Mouse (Mus musculus): ENCODE data around the gene Gbe1.

Gbe1 gene

DNA sequence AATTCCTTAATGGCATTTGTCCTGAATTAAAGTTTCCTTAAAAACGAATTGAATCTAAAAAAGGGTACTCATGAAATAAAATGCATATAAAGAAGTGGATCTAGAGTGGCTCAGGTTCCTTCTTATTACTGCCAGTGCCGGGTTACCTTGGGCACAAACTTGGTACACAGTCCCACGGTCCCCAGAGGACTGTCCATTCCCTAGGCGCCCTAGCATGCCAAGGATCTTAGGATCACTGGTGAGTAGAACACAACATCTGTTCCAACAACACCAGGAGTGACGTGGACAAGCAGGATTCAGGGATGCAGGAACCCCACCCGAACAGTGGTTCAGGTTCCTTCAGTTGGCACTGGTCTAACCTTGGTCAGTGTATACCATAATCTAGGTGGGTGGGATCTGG, 44.6 kb downstream of the Gbe1 start:
- no peak for DNase-seq (ENCODE audit: low spot score)

DNA sequence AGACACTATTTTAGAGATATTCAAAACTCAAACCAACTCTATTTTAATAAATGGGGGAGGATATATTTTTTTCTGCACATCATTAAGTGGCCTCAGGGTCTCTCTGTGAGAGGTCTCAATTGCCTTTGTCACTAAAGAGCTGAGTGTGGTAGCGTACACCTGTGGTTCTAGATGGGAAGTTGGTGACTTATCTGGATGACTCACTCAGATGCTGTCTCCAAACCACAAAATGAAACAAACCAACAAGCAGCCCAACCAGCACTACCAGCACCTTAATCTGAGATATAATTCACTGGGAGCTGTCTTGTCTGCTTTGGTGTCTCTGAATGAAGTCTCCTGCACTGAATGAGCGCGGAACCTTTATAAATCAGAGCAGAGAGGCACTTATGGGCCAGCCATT, 51.5 kb downstream of the Gbe1 start:
- DNase-seq (ENCODE audit: low spot score): no peak

DNA sequence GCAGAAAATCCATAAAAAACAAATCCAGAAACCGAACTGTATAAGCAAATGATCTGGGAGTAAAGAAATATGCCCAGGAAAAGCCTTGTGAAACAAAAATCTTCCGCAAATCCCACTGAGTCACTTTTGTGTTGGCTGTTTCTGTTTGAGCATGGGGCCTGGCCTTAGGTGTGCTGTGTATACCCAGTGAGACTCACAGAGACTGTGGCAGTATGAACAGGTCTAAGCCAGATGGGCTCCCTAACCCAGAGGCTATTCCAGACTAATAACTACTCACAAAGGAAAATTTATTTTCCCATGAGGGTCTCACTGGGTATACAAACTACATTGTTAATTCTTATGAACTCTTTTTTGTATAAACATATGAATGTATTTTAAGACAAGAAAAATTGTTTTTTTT, 67.3 kb downstream of the Gbe1 start:
- no peak for DNase-seq (ENCODE audit: low spot score)

DNA sequence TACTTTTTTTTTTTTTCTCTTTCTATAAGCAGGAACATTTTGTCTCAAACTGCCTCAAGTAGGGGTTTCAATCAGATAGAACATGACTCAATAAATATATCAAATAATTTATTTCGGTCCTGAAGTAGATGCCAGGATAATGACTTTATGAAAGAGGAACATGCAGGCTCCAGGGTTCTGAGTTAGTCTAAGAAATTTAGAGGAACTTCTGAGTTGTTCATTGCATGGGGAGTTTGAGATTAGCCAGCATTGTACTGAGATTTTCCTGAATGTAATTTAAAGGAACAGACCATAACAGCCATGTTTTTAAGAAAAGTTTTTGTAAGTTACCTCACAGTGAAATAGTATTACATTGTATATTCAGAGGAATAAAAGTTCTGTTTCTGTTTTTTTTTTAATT, 71.7 kb downstream of the Gbe1 start:
- DNase-seq (ENCODE audit: low spot score): no peak

DNA sequence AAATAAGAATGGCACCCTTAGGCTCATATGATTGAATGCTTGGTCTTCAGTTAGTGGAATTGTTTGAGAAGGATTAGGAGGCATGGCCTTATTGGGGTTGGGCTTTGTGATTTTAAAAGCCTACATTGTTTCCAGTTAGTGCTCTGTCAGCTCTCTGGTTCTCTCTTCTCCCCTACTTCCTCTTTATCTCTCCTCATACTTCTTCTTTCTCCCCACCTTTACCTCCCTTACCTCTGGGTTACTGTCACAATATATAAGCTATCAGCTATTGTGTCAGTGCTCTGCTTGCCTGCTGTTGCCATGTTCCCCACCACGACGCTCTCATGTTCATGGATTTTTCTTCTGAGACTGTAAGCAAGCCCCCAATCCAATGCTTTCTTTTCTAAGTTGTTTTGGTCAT, 73.6 kb downstream of the Gbe1 start:
- DNase-seq (ENCODE audit: low spot score): no peak

DNA sequence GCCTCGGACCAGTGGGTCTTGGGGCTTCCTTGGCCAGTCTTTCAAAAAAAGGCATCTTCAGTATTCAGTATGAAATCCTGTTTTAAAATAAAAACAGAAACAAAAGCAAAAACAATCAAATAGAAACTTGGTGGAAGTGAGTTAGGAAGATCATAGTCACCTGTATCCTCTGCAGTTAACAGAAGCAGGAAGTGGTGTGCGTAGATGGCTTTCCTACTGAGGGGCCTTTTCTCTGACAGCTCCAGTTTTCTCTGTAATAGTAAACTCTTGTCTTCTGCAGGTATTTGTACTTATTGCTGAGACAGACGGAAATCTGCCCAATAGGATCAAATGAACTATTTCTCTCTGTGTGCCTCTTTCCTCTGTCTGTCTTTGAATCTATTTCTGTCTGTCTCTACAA, 81.5 kb downstream of the Gbe1 start:
- no peak for DNase-seq (ENCODE audit: low spot score)

DNA sequence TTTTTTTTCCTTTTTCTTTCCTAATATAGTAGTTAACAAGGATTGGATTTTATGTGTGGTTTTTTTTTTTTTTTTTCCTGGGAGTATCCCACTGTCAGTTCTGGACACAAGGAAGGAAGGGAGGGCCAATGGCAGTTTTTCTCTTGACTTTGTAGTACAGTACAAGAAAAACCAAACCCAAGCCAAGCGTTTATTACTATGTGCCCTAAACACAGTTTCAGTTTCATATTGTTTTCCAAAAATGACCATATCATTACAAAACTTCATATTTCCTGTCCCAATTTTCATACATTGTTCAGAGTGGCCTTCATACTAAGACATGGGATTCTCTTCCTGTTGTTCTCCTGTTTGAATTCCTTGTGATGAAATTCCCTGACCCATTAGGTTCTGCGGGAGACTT, 94.0 kb downstream of the Gbe1 start:
- no peak for DNase-seq (ENCODE audit: low spot score)

DNA sequence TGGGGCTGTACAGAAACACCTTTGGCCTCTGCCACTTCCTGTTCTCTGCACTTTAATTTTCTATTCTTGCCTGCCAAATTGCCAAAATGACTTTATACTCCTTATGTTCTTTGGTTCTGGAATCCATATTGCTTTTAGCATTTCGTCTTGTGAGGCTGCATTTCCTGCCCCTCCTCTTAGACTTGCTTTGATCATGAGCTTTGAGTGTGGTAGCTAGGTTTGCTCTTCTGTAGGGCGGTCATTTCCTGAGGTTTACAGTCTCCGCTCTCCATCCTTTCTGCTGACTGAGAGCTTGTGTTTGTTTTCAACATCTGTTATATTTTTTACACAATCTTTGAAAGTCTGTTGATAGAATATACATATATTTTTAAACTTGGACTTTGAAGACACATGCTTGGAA, 107.3 kb downstream of the Gbe1 start:
- DNase-seq (ENCODE audit: low spot score): no peak

DNA sequence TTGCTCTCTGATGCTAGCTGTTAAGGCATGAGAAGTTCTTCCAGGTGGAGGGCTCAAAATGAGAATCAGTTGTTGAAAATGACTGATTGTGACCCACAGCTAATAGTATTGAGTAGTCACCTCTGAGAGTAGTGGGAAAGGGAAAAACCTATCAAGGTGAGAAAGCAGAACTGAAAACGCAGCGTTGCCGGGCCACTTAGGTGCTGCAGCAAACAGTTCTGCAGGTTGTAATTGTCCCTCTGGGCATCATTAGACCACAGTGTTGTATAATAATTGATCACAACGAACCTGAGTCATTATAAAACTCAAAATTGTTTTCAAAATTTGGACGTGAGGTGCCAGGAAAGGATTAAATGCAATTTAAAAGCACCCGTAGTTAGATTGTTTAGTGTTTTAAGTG, 135.8 kb downstream of the Gbe1 start:
- no peak for DNase-seq (ENCODE audit: low spot score)

DNA sequence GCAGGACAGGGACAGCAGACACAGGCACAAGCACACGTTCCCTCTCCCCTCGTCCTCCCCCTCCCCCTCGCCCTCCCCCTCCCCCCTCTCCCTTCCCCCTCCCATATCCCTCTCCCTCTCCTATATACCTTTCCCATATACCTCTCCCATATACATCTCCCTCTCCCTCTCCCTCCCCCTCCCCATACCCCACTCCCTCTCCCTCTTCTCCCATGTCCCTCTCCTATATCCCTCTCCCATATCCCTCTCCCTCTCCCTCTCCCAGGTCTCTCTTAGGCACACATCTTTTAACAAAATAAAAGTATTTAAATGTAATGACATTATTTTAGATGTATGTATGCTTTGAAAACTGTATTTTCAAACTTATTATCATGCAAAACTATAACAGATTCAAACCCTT, 161.8 kb downstream of the Gbe1 start:
- DNase-seq (ENCODE audit: low spot score): no peak

DNA sequence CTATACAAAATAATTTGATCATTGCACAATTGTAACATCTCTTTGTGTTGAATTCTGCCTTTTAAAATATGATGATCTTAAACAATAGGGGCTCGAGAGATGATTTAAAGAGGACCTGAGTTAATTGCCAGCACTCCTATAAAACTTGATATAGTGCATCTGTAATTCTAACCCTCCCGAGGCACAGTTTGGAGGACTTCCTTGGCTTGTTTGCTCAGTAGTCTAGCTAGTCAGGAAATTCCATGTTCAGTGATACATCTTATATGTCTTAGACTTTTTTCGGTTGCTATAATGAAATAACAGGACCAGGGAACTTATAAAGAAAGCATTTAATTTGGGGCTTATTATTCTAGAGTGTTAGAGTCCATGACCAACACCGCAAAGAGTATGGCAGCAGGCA, 162.4 kb downstream of the Gbe1 start:
- DNase-seq (ENCODE audit: low spot score): no peak

DNA sequence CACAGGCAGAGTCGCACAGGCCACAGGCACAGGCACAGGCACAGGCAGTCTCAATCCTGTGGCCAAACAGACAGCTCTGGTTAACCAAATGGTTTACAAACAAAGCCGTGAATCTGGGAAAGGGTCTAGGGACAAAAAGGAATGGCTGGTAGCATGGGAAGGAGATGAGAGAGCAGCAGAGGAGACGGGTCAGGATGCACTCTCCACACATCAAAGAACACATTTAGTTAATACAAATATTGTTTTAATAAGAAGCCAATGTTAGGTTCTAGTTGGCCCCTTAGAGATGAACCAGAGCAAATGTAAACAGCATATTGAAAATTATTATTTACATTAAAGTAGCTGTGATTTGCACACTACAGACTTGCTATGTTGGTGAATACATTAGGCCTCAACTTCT, 166.7 kb downstream of the Gbe1 start:
- DNase-seq (ENCODE audit: low spot score): no peak

DNA sequence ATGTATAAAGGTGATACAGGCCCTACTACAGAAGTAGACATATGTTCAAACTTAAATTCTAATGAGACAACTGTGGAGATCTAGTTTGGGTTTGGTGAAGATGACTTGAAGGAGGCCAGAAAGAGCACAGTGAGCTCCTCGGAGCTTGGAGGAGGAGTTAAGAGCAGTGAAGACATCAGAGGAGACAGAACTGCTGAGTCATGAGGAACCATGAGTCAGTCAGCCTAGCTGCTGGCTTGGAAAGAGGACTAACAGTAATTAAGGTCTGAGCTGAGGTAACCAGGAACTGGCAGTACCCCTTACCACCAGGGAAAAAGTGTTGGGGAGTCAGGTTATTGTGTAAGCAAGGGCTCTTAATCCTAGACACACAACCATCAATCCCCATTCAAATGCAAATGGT, 192.7 kb downstream of the Gbe1 start:
- DNase-seq (ENCODE audit: low spot score): no peak

DNA sequence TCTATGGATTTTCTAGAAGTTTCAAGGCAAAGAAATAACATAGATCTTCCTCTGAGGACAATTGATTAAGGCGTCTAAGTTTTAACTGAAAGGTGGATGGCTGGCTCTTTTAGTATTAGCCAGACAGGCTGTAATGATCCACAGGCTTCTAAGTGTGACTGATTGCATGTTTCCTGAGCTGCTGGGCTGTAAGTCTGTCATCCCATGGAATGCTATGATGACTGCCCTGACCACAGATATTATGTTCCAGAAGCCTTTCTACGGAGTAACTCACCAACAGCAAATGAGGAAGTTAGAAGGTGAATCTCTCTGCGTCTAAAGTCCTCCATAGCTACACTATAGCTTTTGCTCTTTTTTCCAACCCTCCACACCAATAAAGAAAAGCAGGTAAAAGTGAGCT, 197.2 kb downstream of the Gbe1 start:
- DNase-seq (ENCODE audit: low spot score): no peak

DNA sequence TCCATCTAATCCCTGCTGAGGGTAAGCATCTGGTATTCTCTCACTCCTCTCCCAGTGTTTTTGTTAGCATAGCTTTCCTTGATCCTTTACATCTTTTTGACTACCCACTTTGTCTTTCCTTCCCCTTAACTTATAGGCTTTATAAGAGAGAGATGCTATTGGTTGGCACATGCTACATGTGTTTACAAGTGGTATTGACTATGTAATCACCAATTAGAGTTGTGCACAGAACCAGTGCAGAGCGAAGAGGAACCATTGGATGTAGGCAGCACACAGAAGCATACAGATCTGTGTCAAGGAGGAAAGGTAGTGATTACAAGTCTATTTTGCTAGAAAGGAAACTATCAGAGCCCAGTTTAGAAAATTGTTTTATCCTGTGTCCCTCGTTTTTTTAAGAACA, 209.1 kb downstream of the Gbe1 start:
- no peak for DNase-seq (ENCODE audit: low spot score)

DNA sequence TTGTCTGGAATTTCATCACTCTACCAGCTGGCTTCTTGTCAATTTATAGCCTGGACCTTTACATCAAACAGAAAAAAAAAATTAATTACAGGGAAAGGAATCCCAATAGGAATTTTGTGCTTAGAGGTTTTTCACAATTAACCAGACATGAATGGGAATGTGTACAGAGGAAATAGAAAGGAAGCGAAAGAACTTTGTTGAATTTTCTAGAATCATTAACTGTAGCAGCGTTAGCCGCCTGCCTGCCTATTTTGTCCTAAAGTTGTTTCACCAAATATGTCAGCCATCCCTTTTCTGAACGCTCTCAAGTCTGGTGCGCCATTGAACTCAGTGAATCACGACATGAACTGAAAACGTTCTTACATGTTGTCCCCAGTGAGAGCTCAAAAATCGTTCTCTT, 209.8 kb downstream of the Gbe1 start:
- no peak for DNase-seq (ENCODE audit: low spot score)

DNA sequence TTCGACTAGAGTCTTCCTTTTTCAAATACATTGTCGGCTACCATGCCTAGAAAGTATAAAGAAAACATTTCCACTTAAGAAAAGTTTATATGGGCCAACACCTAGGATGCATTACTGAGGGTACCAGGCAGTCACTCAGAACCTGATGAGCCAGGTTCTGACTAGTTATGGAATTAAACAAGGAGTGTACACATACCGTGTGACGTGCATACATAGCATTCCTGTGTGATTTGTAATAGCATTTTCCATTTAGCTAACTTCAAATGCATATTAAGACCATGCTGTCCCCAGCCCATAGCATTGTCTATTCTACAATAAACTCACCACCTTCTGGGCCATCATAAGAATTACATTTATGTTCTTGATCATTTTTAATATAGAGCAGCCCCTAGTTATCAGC, 210.5 kb downstream of the Gbe1 start:
- DNase-seq (ENCODE audit: low spot score): no peak

DNA sequence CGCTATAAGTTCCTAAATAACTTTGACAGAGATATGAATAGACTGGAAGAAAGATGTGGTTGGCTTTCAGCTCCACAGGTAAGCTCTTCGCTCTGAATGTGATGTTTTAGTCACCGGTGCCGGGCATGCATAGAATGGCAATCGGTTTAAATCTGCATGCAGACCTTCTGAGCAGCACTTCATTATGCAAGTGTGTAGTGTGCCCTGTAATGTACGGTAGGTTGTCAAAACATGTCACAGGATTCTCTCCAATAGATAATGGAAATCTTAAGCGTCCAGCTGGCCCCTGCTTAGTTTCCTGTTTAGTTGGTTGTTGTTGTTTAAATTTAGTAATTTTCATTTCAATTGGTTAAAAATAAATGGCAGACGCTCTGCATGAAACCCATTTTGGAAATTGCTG, 213.5 kb downstream of the Gbe1 start:
- DNase-seq (ENCODE audit: low spot score): no peak

DNA sequence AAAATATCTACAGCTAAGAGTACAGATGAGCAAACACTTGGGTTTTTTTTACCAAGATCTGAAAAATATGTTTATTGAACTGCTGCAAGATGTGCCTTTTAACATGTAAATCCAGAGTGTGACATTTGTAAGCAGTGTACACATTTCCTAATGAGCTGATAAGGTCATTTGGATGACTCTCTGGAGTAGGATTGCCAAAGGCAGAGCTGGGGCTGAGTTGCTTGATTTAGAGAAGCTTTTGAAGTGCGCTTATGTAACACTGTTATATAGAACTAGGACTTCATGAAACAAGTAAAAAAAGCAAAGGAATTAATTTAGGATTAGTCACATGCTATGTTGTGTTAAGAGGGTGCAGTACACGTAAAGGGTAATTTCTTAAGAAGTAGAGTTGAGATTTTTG, 221.5 kb downstream of the Gbe1 start:
- DNase-seq (ENCODE audit: low spot score): no peak

DNA sequence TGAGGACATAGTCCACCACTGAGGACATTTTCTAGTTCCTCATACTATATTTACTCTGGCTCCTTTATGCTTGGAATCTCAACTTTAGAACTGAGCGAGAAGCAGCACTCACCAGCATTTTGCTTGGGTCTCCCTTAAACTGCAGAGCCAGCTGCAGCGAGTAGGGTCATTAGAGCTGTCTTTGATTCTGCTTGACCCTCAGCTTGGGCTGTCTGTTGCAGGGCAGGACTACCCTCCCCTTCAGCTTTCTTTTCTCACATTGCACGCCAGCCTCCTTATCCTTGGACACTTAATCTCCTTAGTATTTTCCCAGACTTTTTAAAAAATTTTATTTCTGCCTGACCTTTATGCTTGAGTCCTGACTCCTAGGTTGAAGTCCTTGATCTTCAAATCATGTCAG, 237.1 kb downstream of the Gbe1 start:
- DNase-seq (ENCODE audit: low spot score): peak; percentile 43

DNA sequence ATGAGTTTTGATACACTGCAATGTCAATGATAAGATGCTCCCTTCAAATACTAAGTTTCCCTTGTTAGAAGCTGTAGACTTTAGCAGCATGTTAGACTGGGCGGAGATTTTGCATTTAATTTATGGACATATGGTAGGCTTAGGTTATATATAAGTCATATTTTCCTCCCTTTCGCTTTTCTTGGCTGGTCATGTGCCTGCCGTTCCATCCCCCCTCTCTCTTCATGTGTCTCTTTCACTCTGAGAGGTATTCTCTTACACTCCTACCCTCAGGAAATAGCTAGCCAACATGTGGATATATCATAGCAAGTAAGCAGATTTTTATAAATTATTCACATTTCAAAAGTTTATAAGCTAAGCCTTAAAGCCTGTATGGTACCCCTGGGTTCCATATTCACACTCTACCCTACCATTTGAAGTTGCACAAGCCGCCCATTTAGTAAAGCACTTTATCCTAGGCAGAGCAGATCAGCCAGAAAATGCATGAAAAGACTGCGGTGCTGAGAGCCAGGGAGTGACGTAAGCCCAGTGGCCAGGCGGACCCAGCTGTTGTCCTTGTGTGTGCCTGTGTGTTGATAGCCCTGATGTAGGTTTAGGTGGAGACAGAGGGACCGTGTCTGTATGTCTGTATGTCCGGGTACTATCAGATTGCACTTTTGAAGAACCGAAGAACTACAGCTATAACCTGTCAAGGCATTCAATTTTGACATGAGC, 248.0 kb downstream of the Gbe1 start:
- DNase-seq (ENCODE audit: low spot score): no peak

DNA sequence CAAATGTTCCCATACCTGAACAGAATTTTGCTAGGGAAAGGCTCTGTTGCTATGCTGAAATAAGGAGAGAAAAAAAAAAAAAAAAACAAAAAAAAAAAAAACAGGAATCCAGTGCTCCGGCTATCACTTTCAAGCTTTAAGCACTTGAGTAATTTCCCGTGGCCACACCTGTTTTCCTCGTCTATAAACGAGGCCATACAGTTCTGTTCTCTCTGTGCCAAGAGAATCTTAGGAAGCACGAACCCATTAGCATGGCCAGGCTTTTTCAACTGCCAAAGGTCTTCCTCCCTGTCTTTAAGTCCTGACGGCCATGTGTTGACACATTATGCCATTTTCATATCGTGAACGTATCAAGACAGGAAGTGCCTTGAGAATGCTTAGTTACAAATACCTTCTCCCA, 248.8 kb downstream of the Gbe1 start:
- no peak for DNase-seq (ENCODE audit: low spot score)

DNA sequence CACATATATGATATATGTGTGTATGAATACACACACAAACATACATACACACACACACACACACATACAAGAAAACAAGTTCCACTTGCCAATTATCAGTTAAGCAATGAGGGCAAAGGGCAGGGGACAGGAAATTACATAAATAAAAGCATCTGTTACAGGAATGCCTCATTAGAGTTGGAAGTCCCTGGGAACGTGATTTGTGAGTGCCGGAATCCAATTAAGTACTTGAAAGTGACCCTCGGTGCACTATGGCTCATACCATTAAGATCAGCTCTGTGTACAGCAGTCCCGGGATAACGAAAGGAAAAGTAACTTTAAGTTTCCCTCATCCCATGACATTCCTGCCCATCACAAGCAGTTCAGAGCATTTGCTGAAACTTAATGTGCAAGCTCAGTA, 249.7 kb downstream of the Gbe1 start:
- DNase-seq (ENCODE audit: low spot score): peak; percentile 48

DNA sequence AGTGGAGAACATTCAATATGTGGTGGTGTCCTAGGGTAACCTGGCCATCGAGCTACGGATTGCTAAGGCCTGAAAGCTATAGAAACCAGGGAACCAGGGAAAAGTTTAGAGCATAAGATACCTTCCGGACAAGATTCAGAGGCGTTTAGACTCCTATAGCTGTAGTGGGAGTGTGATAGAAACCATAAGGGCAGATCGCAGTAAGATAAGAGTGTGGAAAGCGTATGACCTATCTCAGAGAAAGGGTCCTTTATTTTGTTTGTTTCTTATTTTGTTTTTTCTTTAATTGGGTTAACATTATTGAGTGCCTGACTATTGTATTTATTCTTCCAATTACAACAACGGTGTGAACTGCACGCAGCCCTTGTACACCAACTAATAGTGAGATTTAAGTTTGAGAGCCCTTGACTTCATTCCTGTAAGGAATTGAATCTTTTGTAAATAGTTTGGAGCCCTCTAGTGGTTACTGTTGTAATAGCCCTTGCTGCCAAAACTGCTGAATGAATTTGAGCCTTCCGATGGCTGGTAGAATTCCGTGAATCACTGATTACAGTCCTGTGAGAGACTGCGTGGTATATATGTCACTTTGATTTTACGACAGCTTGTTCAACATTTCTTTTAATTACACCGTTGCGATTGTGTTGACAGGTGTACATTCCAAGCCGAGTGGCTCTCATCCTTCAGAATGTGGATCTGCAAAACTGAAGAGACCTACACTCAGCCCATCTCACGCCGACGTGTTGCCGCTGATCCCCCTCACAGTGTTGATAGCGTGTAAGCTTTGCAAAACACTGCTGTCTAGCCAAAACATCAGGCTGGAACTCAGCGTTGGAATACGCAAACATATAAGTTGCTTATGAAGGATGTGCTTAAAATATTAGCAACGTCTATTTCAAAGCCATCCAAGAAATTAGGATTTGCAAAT, 254.9 kb downstream of the Gbe1 start:
- peak; percentile 63 for DNase-seq (ENCODE audit: low spot score)

Data from embryo, embryonic 10 days (tissue).